ENCODE assay signal across 22 mouse cellular contexts in the genomic region with DNA sequence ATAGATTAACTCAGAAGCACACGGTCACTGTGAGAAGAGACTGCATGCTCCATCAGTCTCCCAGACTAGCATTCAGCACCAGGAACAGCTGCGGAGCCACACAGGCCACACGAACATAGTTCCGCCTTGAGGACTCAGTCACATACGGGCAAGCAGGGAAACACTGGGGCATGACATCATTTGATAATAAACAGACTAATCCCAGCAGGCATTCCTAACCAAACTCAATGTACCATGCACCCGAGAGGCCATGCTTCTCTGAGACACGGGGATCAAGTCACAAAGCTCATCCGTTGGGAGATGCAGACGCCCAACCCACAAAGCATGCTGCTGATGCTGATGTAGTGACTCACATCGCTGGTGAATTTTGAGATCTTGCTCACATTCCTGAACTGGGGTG. TPM values are rescaled to one million over a fixed set of nuclear protein-coding genes. Genes with fewer than 3 reads are reported as not detected.
DNase-seq lines count a peak whose midpoint lies in the region; ATAC-seq and TF ChIP-seq lines count a peak whose summit lies in the region.
"Had no signal": no experiment of that assay in that cellular context is flagged by ENCODE, and none has a peak within 500 bp of the region (broad histone marks: within the 10 kb centered on the region; RNA-seq: fewer than 3 reads in every experiment).

No protein-coding gene starts in this region.

- TF ChIP-seq POLR2A in limb, embryonic 14.5 days (IDR thresholded peaks at IDR 0.05; ENCODE audit: borderline replicate concordance, extremely low read depth, insufficient read depth, insufficient read length) = no peak

- H3K9ac ChIP-seq in embryonic facial prominence, embryonic 11.5 days (replicated peaks; ENCODE audit: low read length) = no peak overlapping the region
- no peak overlapping the region for H3K9ac ChIP-seq in limb, embryonic 13.5 days
- no peak overlapping the region for H3K9ac ChIP-seq in limb, embryonic 14.5 days (ENCODE audit: low read depth, low read length, severe bottlenecking)
- H3K9ac ChIP-seq in neural tube, embryonic 15.5 days (replicated peaks) = no peak overlapping the region
- H3K9ac ChIP-seq: heart, embryonic 15.5 days; hindbrain, embryonic 14.5 days; limb, embryonic 12.5 days; liver, embryonic 13.5 days; lung, embryonic 14.5 days; midbrain, embryonic 13.5 days; neural tube, embryonic 13.5 days had no signal

- no peak overlapping the region for H3K4me2 ChIP-seq in embryonic facial prominence, embryonic 11.5 days (ENCODE audit: low read depth, low read length)
- no peak overlapping the region for H3K4me2 ChIP-seq in limb, embryonic 13.5 days (replicated peaks)
- no peak overlapping the region for H3K4me2 ChIP-seq in limb, embryonic 14.5 days (replicated peaks; ENCODE audit: low read depth, low read length, severe bottlenecking)
- no peak overlapping the region for H3K4me2 ChIP-seq in neural tube, embryonic 15.5 days
- H3K4me2 ChIP-seq: heart, embryonic 15.5 days; hindbrain, embryonic 14.5 days; limb, embryonic 12.5 days; liver, embryonic 13.5 days; lung, embryonic 14.5 days; midbrain, embryonic 13.5 days; neural tube, embryonic 13.5 days had no signal

- DNase-seq in embryonic facial prominence, embryonic 11.5 days (ENCODE audit: low spot score) = peak; percentile 12
- DNase-seq in embryonic facial prominence, embryonic 10.5 days (ENCODE audit: low spot score) = no peak
- no peak for DNase-seq in limb, embryonic 10.5 days (ENCODE audit: low spot score)
- peak; percentile 47 for DNase-seq in limb, embryonic 14.5 days (ENCODE audit: low spot score)
- no peak for DNase-seq in spleen, adult 12 weeks (ENCODE audit: low spot score)
- DNase-seq in frontal cortex, postnatal 10 days (ENCODE audit: low spot score in 2 of 2) = no peak
- DNase-seq: adrenal gland, postnatal 25 days; cerebellum, adult 9-10 months; gastrocnemius, adult 2 months; heart, postnatal 4 days; kidney, adult 18-20 months; liver, embryonic 13.5 days; lung, embryonic 14.5 days had no signal

- H3K4me1 ChIP-seq in embryonic facial prominence, embryonic 11.5 days (ENCODE audit: control insufficient read depth, insufficient read depth, low read length) = no peaks in the 10 kb centered on the region
- H3K4me1 ChIP-seq in embryonic facial prominence, embryonic 10.5 days = peaks cover 11% of the 10 kb centered on the region; the same call in 1 of the 2 replicates
- H3K4me1 ChIP-seq in limb, embryonic 13.5 days = peaks cover 7% of the 10 kb centered on the region; the same call in 1 of the 2 replicates
- H3K4me1 ChIP-seq in limb, embryonic 10.5 days = peaks cover 30% of the 10 kb centered on the region
- 0 out of 2 replicates have a peak, but pooled peaks cover 5% of the 10 kb centered on the region for H3K4me1 ChIP-seq in limb, embryonic 14.5 days (ENCODE audit: control insufficient read depth, insufficient read depth, low read length)
- H3K4me1 ChIP-seq in neural tube, embryonic 15.5 days = no peaks in the 10 kb centered on the region
- H3K4me1 ChIP-seq: neural tube, embryonic 13.5 days had no signal

- H3K36me3 ChIP-seq in embryonic facial prominence, embryonic 11.5 days (replicated peaks; ENCODE audit: control insufficient read depth, insufficient read depth, low read depth, low read length) = no peaks in the 10 kb centered on the region
- no peaks in the 10 kb centered on the region for H3K36me3 ChIP-seq in embryonic facial prominence, embryonic 10.5 days (replicated peaks)
- H3K36me3 ChIP-seq in limb, embryonic 13.5 days = no peaks in the 10 kb centered on the region
- H3K36me3 ChIP-seq in limb, embryonic 10.5 days = no peaks in the 10 kb centered on the region
- no peaks in the 10 kb centered on the region for H3K36me3 ChIP-seq in limb, embryonic 14.5 days (ENCODE audit: control insufficient read depth, insufficient read depth, low read length)
- no peaks in the 10 kb centered on the region for H3K36me3 ChIP-seq in neural tube, embryonic 15.5 days
- H3K36me3 ChIP-seq: G1E; limb, embryonic 12.5 days; liver, embryonic 13.5 days; midbrain, embryonic 13.5 days; neural tube, embryonic 13.5 days had no signal

- no peaks in the 10 kb centered on the region for H3K9me3 ChIP-seq in embryonic facial prominence, embryonic 11.5 days (replicated peaks; ENCODE audit: control insufficient read depth, low read length)
- H3K9me3 ChIP-seq in embryonic facial prominence, embryonic 10.5 days = no peaks in the 10 kb centered on the region
- no peaks in the 10 kb centered on the region for H3K9me3 ChIP-seq in limb, embryonic 13.5 days
- no peaks in the 10 kb centered on the region for H3K9me3 ChIP-seq in limb, embryonic 10.5 days (replicated peaks)
- no peaks in the 10 kb centered on the region for H3K9me3 ChIP-seq in limb, embryonic 14.5 days (ENCODE audit: control insufficient read depth, low read length)
- no peaks in the 10 kb centered on the region for H3K9me3 ChIP-seq in neural tube, embryonic 15.5 days (replicated peaks)
- H3K9me3 ChIP-seq: G1E; heart, embryonic 15.5 days; limb, embryonic 12.5 days; midbrain, embryonic 13.5 days; neural tube, embryonic 13.5 days had no signal

- WGBS in embryonic facial prominence, embryonic 11.5 days = 60% methylated on average over 10 of the region's 10 CpGs
- WGBS in embryonic facial prominence, embryonic 10.5 days = 78% methylated on average over 10 of the region's 10 CpGs
- WGBS in limb, embryonic 13.5 days = 53% methylated on average over 10 of the region's 10 CpGs
- 83% methylated on average over 10 of the region's 10 CpGs for WGBS in limb, embryonic 10.5 days
- 62% methylated on average over 10 of the region's 10 CpGs for WGBS in limb, embryonic 14.5 days
- WGBS in neural tube, embryonic 15.5 days = 65% methylated on average over 10 of the region's 10 CpGs

- no peaks in the 10 kb centered on the region for H3K27me3 ChIP-seq in embryonic facial prominence, embryonic 11.5 days (ENCODE audit: control insufficient read depth, insufficient read depth, low read length)
- H3K27me3 ChIP-seq in embryonic facial prominence, embryonic 10.5 days (replicated peaks; ENCODE audit: low read depth, poor library complexity, severe bottlenecking) = no peaks in the 10 kb centered on the region
- no peaks in the 10 kb centered on the region for H3K27me3 ChIP-seq in limb, embryonic 13.5 days
- no peaks in the 10 kb centered on the region for H3K27me3 ChIP-seq in limb, embryonic 10.5 days (ENCODE audit: low read depth, poor library complexity, severe bottlenecking)
- no peaks in the 10 kb centered on the region for H3K27me3 ChIP-seq in limb, embryonic 14.5 days (ENCODE audit: control insufficient read depth, insufficient read depth, low read length)
- no peaks in the 10 kb centered on the region for H3K27me3 ChIP-seq in neural tube, embryonic 15.5 days (replicated peaks)
- H3K27me3 ChIP-seq: heart, embryonic 15.5 days; limb, embryonic 12.5 days; liver, embryonic 13.5 days; midbrain, embryonic 13.5 days; neural tube, embryonic 13.5 days had no signal

- H3K27ac ChIP-seq in embryonic facial prominence, embryonic 11.5 days (replicated peaks; ENCODE audit: low read depth, low read length) = no peak overlapping the region
- H3K27ac ChIP-seq in embryonic facial prominence, embryonic 10.5 days (replicated peaks) = no peak overlapping the region
- H3K27ac ChIP-seq in limb, embryonic 13.5 days = no peak overlapping the region
- H3K27ac ChIP-seq in limb, embryonic 10.5 days = no peak overlapping the region
- no peak overlapping the region for H3K27ac ChIP-seq in limb, embryonic 14.5 days (replicated peaks; ENCODE audit: low read depth, low read length)
- no peak overlapping the region for H3K27ac ChIP-seq in neural tube, embryonic 15.5 days (replicated peaks)
- H3K27ac ChIP-seq: gastrocnemius, adult 2 months; heart, embryonic 15.5 days; hindbrain, embryonic 14.5 days; limb, embryonic 12.5 days; liver, embryonic 13.5 days; midbrain, embryonic 13.5 days; neural tube, embryonic 13.5 days had no signal

- ATAC-seq in embryonic facial prominence, embryonic 11.5 days (replicated peaks; ENCODE audit: insufficient number of reproducible peaks, low FRiP score, low TSS enrichment, low read depth) = no peak
- ATAC-seq in limb, embryonic 13.5 days (ENCODE audit: low FRiP score, low read depth) = peak; percentile 66
- ATAC-seq in limb, embryonic 14.5 days (ENCODE audit: low FRiP score, low read depth) = peak; percentile 87
- no peak for ATAC-seq in neural tube, embryonic 15.5 days (ENCODE audit: low FRiP score)
- ATAC-seq: inflammation-experienced regulatory T-cells, adult 6 months; midbrain, embryonic 13.5 days had no signal

- H3K4me3 ChIP-seq in embryonic facial prominence, embryonic 11.5 days (ENCODE audit: low read depth, low read length) = no peak overlapping the region
- no peak overlapping the region for H3K4me3 ChIP-seq in embryonic facial prominence, embryonic 10.5 days
- no peak overlapping the region for H3K4me3 ChIP-seq in limb, embryonic 13.5 days
- no peak overlapping the region for H3K4me3 ChIP-seq in limb, embryonic 10.5 days
- no peak overlapping the region for H3K4me3 ChIP-seq in limb, embryonic 14.5 days (replicated peaks; ENCODE audit: low read length)
- no peak overlapping the region for H3K4me3 ChIP-seq in neural tube, embryonic 15.5 days (replicated peaks)
- H3K4me3 ChIP-seq: gastrocnemius, adult 2 months; heart, embryonic 15.5 days; limb, embryonic 12.5 days; liver, embryonic 13.5 days; midbrain, embryonic 13.5 days; neural tube, embryonic 13.5 days had no signal

RNA-seq across cellular contexts. Expression of a gene that starts 15.8 kb away (rescaled TPM):
- polyA plus RNA-seq in embryonic facial prominence, embryonic 11.5 days (2014; fragmentation: Nextera tagmentation; extraction: Ambion mirVana) = not detected in 2 replicates
- 0.07 and 0.11 TPM in 2 replicates for polyA plus RNA-seq in embryonic facial prominence, embryonic 10.5 days (2016; fragmentation: Nextera tagmentation; extraction: Ambion mirVana)
- polyA plus RNA-seq in limb, embryonic 13.5 days (2015; fragmentation: Nextera tagmentation; extraction: Ambion mirVana) = 1.00 and 1.1 TPM in 2 replicates
- 0.09 TPM in 1 of 2 replicates, not detected in the other for polyA plus RNA-seq in limb, embryonic 10.5 days (2016; fragmentation: Nextera tagmentation; extraction: Ambion mirVana)
- polyA plus RNA-seq in limb, embryonic 14.5 days (2012; rRNA removed) = 2.3 and 2.8 TPM in 2 replicates
- 1.6 and 2.1 TPM in 2 replicates for polyA plus RNA-seq in limb, embryonic 14.5 days (2014; fragmentation: Nextera tagmentation; extraction: Ambion mirVana)
- polyA plus RNA-seq in neural tube, embryonic 15.5 days (2015; fragmentation: Nextera tagmentation; extraction: Ambion mirVana) = 0.63 and 0.65 TPM in 2 replicates
- polyA plus RNA-seq: inflammation-experienced regulatory T-cells, adult 6 months had no signal

RNA-seq across cellular contexts. Expression of a gene that starts 22.9 kb away (rescaled TPM):
- 22.8 and 25.6 TPM in 2 replicates for polyA plus RNA-seq in embryonic facial prominence, embryonic 11.5 days (2014; fragmentation: Nextera tagmentation; extraction: Ambion mirVana)
- polyA plus RNA-seq in embryonic facial prominence, embryonic 10.5 days (2016; fragmentation: Nextera tagmentation; extraction: Ambion mirVana) = 15.9 and 17.8 TPM in 2 replicates
- 29.3 and 30.1 TPM in 2 replicates for polyA plus RNA-seq in limb, embryonic 13.5 days (2015; fragmentation: Nextera tagmentation; extraction: Ambion mirVana)
- 19.3 and 24.5 TPM in 2 replicates for polyA plus RNA-seq in limb, embryonic 10.5 days (2016; fragmentation: Nextera tagmentation; extraction: Ambion mirVana)
- 18.6 and 21.6 TPM in 2 replicates for polyA plus RNA-seq in limb, embryonic 14.5 days (2012; rRNA removed)
- 23.7 and 25.1 TPM in 2 replicates for polyA plus RNA-seq in limb, embryonic 14.5 days (2014; fragmentation: Nextera tagmentation; extraction: Ambion mirVana)
- polyA plus RNA-seq in neural tube, embryonic 15.5 days (2015; fragmentation: Nextera tagmentation; extraction: Ambion mirVana) = 20.8 and 25.5 TPM in 2 replicates

Comparison
In these comparisons a context has a peak if more than half of its experiments do, and no peak if none do; other contexts are left out.
1. DNase-seq: peak in embryonic facial prominence, embryonic 11.5 days (single experiment) and limb, embryonic 14.5 days (single experiment); none in embryonic facial prominence, embryonic 10.5 days (single experiment), limb, embryonic 10.5 days (single experiment), spleen, adult 12 weeks (single experiment) and frontal cortex, postnatal 10 days (0 of 2).
2. ATAC-seq: peak in limb, embryonic 13.5 days (single experiment) and limb, embryonic 14.5 days (single experiment); none in embryonic facial prominence, embryonic 11.5 days (single experiment) and neural tube, embryonic 15.5 days (single experiment).